Mouse (Mus musculus): Measurements from ENCODE around the gene Eme1.
"Not testable (repeated sequence)": the region's sequence is repeated elsewhere in the genome, so short reads cannot be mapped to it uniquely, and the experiment has no call there.

The Eme1 gene

DNA sequence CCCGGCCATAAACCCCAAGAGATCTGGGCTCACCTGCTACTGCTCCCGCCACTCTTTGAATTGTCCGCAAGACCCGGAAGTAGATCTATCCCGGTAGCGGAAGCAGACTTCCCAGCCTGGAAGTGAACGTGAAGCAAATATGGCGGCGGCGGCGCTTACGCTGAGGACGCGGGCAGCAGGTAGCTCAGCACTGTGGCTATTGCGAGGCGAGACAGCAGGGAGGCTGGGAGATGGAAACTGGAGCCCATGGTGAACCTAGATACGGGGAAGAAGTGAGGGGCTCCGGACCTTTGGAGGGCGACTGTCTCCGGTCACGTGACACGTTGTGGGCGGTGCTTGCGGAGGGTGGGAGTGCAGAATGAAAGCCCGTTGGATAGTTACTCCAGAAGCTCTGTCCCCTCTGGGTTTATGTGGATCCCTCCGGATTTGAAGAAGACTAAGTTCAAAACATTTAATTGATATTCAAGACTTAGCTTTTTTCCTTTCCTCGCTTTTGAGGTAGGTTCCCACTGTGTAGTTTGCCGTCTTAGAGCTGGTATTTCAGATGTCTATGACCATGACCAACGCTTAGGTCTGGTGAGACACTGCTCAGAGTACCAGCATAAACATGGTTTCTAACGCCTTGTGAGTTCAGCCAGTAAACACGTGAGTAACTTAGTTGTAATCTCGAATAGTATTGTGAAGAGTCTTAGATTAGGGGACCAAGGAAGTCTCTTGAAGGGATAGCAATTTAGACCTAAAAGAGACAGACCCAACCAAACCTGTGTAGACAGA, at the start of gene Eme1, which contains the start of gene Mrpl27:
TSS of gene Eme1 (minus strand) at position 302 of the 774 bp plus-strand sequence.
TSS of gene Mrpl27 (plus strand) at position 105 of the 774 bp plus-strand sequence.
- peak; percentile 88 for DNase-seq (ENCODE audit: low read depth, low spot score)

DNA sequence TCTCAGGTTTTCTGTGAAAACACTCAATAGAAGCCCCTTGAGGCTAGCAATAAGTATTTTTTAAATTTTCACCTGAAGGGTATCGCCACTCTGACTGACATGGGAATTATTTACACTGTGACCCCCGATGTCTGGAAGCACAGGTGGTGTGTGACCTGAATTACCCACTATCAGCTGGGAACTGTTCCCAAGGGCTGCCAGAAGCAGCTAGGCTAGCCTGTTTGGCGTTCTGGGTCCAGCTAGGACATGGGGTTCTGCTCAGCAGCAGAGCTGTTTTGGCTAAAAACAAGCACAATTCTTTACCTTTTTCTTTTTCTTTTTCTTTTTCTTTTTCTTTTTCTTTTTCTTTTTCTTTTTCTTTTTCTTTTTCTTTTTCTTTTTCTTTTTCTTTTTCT, 48.4 kb upstream of the Eme1 start:
- DNase-seq (ENCODE audit: low read depth, low spot score), result no peak

DNA sequence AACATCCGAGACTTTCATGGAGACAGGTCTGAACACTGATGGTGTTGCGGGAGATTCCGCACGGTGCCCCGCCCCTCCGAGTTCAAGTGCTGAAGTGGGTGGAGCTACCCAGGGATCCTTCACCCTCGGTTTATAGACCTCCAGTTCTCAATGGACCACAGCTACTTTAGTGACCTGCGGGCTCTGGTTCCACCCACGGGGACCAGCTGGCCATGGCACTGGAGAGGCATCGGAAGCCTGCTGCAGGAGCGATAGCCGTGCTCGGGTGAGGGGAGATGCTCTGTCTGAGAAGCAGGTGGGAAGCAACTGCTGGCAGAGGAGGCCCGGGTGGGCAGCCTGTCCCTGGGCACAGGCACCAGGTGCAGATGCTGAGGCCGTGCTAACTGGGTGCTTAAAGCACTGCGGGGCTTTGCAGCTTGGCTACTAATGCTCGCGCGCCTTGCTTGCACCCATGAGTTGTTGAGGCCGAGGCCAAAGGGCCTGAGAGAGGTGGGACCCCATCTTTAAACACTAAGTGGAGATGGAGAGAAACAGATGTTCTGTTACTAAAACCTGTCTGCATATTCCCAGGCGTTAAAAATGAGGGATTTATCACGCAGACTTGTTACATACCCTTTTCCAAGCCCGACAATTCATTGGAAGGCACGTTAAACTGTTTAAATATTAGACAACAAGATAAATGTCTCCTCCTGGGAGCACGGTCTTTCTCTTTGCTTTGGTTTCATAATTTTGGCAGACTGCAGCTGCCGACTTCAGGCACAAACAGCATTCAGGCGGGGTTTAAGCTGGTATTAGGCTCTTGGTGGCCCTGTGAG, 47.8 kb upstream of the Eme1 start:
- peak; percentile 78 for DNase-seq (ENCODE audit: low read depth, low spot score)

DNA sequence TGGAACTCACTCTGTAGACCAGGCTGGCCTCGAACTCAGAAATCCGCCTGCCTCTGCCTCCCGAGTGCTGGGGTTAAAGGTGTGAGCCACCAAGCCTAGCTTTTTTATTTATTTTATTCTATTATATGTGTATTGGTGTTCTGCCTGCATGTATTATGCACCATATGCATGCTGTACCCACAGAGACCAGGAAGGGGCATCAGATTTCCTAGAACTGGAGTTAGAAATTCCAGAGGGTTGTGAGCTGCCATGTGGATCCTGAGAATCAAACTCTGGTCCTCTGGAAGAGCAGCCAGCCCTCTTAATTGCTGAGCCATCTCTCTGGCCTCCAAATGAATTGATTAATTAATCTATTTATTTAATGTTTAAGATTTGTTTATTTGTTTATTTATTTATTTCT, 45.6 kb upstream of the Eme1 start:
- peak; percentile 88 for DNase-seq (ENCODE audit: low read depth, low spot score)

DNA sequence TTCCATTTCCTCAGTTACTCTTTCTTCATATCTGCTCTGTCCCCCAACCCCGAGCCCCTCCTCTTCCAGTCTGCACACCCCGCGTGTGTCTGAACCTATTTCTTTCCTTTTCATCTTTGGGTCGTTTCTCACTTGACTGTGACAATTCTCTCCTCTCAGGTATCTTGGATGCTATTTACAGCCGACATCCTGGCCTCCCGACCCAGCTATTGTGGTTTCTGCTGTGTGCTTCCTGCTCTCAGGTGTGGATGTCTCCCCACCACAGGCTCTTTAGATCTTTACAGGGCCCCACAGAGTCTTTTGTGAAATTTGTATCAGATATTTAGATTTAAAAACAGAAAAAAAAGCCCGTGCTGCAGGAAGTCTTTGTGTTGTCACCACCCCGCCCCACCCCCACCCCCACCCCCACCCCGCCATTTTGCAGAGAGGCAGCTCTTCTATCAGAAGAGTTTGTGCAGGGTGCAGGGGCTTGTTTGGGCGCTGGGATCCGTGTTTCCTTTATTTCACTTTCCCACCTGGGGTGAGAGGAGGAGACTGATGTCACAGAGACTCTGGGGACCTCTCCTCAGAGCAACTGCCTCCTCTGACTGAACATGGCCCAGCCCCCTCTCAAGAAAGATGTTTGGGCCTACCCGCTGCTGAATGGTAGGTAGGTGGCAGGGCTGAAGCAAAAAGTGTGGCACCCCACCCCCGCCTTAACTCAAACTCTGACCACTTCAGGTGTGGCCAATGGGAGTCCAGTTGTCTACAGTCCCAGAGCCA, 44.1 kb upstream of the Eme1 start:
- DNase-seq (ENCODE audit: low read depth, low spot score), result peak; percentile 42

DNA sequence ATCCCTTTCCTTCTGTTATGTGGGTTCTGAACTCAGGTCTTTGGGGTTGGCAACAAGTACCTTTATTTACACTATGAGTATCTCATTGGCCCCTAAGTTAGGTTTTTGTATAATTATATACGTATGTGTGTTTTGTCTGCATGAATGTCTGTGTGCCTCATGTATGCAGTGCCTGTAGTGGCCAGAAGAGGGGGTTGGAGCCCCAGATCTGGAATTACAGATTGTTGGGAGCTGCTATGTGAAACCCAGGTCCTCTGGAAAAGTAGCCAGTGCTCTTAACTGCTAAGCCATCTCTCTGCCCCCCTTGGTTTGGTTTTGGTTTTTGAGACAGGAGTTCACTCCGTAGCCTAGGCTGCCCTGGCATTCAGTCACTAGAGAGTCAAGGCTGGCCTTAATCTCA, 43.4 kb upstream of the Eme1 start:
- peak; percentile 80 for DNase-seq (ENCODE audit: low read depth, low spot score)

DNA sequence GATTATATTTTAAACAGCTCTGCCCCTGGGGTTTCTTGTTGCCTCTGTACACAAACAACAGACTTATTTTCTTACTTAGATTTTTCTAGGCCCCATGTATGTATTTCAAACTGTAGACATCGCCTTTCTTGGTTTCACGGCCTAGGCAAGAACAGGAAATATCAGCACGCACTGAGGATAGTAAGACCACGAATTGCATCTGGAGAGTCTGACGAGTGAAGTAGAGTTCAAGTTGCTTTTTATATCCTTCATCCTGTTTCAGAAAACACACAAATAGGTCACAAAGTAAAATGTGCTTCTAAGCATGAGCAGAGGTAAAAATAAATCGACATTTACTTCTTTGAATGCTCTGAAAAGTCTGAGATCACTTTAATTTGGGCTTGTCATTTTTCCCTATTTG, 41.7 kb upstream of the Eme1 start:
- DNase-seq (ENCODE audit: low read depth, low spot score), result no peak

DNA sequence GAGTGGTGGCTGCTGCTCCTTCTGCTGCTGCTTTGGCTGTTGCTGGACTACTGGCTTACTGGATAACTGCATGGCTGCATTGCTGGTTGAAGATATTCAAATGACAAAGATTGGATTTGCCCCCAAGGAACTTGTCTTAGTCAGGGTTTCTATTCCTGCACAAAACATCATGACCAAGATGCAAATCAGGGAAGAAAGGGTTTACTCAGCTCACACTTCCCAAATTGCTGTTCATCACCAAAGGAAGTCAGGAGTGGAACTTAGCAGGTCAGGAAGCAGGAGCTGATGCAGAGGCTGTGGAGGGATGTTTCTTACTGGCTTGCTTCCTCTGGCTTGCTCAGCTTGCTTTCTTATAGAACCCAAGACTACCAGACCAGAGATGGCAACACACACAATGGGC, 38.7 kb upstream of the Eme1 start:
- DNase-seq (ENCODE audit: low read depth, low spot score), result not testable (repeated sequence)

DNA sequence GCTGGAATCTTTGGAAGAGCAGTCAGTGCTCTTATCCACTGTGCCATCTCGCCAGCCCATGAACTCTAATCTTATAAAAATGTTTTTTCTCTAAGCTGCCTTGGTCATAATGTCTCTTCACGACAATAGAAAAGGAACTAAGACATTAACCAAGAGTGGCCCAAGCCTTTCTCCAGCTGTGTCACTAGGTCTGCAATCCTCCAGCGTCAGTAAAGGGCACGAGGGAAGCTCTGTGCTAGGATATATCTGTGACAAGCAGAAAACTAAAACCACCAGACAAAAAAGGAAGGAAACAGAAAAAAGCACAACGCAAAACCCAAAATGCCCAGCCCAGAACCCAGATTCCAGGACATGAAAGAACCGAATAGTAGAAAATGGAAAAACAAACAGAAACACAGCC, 33.4 kb upstream of the Eme1 start:
- no peak for DNase-seq (ENCODE audit: low read depth, low spot score)

DNA sequence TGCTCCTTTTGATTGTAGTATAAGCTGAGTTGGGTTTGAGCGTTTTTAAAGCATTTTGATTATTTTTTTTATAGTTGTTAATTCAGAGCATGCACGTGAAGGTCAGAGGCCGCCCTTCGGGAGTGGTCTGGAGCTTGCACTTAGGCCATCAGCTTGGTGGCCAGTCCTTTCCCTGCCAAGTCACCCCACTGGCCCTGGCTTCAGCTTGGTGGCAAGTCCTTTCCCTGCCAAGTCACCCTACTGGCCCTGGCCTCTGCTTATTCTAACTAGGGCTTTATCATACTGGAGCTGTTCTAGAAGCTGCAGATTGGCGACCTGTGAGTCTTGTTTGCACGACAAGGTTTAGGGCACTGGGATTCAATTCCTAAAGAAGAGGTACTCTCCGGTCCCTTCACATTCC, 28.7 kb upstream of the Eme1 start:
- DNase-seq (ENCODE audit: low read depth, low spot score), result no peak

DNA sequence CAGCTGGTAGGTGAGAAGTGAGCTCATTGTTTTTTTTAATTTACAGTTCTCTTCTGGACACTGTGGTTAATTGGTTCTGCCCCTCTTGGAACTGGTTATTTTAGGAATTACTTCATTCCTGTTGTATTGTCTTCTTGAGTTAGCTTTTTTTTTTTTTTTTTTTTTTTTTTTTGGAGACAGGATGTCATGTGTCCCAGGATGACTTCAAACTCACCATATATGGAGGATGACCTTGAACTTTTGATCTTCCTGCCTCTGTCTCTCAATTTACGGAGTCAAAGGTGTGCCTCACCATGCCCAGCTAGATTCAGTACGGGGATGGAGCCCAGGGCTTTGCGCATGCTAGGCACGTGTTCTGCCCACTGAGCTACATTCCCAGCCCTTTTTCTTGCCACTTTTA, 27.9 kb upstream of the Eme1 start:
- no peak for DNase-seq (ENCODE audit: low read depth, low spot score)

DNA sequence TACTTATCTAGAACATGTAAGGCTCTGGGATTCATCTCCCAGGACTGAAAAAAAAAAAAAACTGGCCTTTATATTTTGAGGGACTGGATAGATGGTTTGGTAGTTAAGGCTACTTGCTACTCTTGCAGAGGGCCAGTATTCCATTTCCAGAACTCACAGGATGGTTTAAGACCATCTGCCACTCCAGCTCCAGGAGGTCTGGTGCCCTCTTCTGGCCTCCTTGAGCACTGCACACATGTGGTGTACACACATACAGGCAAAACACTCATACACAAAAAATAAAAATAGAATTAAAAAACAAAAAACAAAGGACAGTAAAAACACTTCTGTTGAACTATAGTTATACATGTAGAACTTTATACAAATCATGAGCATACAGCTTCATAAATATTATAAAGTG, 26.9 kb upstream of the Eme1 start:
- DNase-seq (ENCODE audit: low read depth, low spot score), result peak; percentile 85

DNA sequence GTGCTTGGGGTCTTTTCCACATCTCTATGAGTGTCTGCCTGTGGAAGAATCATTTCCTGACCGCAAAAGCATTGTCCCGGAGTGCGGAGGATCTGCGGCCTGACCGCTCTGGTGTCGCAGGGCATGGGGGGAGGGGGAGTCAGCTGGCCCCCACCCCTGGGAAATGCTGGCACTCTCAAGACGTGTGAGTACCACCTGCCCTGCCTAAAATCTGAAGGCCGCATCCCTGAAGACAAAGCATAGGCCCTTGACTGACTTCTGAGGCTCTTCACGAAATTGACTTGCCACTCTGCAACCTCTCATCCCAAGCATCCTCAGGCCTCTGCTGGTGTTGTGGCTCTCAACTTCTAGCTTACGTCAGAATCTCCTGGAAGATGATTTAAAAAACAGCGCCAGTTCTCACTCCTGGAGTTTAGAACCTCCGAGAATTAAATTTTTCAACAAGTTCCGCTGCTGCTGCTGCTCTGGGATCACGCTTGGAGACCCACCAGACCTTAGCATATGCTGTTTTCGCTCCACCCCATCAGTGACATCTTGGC, 23.9 kb upstream of the Eme1 start:
- DNase-seq (ENCODE audit: low read depth, low spot score), result no peak

DNA sequence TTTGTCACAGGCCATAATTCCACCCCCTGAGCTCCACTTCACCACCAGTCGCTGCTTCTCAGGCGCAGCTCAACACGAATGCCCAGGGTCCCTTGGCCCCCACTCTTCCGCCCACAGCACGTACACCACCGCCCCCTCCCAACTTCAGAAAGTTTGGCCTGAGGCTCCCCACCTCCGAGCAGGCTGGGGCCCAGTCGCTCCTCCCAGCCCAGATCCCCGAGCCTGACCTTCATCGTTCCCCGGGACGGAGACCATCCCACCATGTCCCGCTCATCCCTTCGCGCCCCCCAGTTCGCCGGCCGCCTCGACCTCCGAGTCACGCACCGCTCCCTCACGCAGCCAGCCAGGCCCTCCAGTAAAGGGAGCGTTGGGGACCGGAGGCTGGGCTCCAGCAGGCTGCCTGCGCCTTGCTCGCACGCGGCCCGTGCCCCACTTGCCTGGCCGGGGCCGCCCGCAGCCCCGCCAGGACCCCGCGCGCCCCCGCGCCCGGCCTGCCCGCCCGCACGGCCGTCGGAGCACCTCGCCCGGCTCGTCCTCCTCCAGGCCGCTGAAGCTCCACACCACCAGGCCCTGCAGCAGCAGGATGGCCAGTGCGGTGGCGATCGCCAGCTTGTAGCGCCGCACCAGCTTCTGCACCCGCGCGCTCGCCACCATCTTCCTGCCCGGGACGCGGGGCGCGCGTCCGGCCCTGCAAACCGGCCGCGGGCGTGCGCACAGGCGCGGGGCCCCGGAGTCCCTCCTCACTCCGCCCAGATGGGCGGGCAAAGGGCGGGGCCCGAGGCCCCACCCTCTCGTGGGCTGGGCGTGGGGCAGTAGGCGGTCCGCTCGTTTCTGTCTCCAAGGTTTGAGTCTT, 23.2 kb upstream of the Eme1 start, which contains the start of gene Xylt2:
TSS of gene Xylt2 (minus strand) at position 762 of the 853 bp plus-strand sequence.
- peak; percentile 95 for DNase-seq (ENCODE audit: low read depth, low spot score)

DNA sequence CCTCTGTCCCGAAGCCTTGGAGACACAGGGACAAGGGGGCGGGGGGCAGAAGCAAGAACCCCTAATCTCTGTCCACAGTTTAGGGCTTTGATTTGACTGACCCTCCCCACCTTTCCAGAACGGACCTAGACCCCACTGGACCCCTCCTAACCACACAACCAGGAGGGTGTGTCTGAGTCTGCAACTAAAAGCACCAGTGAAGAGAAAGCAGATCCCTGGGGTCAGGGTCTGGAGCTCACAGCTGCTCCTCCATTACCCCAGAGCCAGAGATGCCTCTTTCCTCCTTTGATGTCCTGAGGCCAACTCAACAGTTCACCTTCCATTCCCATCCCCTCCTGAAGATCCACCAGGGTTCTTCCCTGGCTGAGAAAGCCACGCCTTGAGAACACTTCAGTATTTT, 22.5 kb upstream of the Eme1 start:
- DNase-seq (ENCODE audit: low read depth, low spot score), result no peak

DNA sequence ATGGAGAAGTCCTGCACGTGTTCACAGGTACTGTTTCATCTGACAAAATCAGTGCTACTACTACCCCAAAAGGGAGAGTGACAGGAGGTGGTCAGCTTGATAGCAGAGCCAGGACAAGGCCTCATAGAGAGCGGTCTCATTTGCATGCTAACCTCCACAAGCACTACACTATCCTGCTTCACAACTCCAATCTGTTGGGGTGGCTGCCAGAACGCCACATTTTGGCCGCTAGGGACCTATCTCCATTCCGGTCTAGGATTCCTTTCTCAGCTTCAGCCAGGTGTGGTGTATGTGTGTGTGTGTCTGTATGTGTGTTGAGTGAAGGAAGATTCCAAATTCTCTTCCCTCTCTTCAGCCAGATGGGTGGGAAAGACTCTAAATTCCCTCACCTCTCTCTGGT, 21.7 kb upstream of the Eme1 start:
- peak; percentile 59 for DNase-seq (ENCODE audit: low read depth, low spot score)

DNA sequence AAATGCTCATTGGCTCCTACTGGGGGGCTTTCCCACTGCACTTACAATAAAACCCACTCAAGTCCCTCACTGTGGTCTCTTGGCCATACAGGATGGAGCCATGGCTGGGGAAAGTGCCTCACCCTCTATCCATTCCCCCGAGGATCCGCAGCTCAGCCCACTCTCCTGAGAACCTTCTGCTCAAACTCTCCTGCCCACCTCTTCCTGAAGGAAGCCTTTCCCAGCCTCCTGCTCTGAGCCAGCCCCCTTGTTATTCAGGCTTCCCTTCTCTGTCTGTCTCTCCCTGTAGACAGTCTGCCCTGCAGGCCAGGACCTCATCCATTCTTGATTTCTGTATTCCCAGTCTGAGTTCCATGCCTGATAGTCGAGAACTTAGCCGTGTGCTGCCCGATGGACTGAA, 21.2 kb upstream of the Eme1 start:
- no peak for DNase-seq (ENCODE audit: low read depth, low spot score)

DNA sequence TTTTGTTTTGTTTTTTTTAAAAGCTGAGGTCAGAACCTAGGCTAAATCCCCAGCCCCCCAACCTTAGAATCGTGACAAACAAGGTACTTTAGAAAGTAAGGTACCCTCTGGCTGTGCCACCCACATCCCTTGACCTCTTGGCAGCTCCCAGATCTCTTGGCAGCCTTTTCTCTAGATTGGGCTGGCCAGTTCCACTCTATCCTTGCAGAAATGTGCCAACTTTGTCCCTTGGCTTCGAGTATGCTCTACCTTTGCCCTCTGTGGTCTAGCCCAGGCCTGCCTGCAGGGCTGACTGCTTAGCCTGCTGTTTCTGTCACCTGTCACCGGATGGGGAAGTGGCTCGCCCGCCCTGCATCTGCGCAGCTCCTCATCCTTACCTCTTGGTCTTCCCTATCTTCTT, 11.5 kb upstream of the Eme1 start:
- DNase-seq (ENCODE audit: low read depth, low spot score), result no peak

DNA sequence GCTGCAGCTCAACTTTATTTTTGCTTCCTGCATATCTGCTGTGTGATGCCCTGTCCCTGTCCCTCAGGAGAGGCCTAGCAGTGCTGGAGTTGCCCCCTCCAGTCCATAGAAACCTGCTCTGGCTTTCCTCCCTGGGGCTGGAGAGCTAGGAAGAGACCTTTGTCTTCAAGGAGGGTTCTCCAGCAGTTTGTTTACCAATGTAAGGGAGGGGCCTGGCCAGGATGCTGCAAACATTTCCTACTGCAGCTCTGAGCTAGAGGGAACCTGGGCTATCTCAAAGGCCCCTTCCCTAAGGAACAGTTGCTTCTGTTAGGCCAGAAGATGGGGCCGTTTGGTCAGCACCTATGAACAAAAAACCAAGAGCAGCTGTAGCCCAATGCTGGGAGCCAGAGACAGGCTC, 7.6 kb upstream of the Eme1 start:
- DNase-seq (ENCODE audit: low read depth, low spot score), result no peak

DNA sequence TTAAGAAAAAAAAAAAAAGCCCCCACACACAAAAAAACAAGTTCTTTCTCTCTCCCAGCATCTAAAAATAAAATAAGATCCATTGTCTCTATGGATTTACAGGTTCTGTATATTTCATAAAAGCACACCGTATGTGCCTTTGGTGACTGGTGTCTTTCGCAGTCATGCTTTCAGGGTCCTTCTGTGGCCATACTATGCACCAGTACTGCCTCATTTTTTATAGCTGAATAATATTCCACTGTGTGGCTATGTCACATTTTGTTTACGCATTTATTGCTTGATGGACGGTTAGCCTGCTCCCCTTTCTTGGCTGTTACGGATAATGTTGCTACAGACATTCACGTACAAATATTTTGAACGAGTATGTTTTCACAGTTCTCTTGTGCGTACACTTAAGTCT, 791 bp downstream of the Eme1 start:
- DNase-seq (ENCODE audit: low read depth, low spot score), result no peak

DNA sequence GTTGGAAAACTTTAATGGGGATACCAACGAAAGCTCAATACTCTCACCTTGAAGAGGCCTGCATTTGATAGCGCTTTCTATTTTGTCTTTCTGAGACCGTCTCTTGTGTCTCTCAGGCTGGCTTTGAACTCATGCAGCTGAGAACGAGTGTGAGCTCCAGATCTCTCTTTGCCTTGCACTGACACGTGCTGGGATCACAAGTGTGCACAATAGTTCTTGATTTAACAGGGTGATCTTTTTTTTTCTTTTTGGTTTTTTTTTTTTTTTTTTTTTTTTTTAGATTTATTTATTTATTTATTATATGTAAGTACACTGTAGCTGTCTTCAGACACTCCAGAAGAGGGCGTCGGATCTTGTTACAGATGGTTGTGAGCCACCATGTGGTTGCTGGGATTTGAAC, 2.5 kb downstream of the Eme1 start:
- not testable (repeated sequence) for DNase-seq (ENCODE audit: low read depth, low spot score)

Measured in ZHBTc4 (cell line).